Mouse (Mus musculus): ENCODE data around the gene Pard3.

Pard3 gene

GRCm38 (mm10) chr8:127655559-127655958 lies 591.9 kb downstream of the Pard3 start:
- no peak for DNase-seq

All from layer of hippocampus, adult 9-11 months (tissue).